Mouse (Mus musculus): ENCODE results near the gene Phf24. TPM values are rescaled to one million over a fixed set of nuclear protein-coding genes. Genes with fewer than 3 reads are reported as not detected.

Phf24 gene
- polyA plus RNA-seq (2017; shearing (Covaris generic)) = 0.12 TPM

DNA sequence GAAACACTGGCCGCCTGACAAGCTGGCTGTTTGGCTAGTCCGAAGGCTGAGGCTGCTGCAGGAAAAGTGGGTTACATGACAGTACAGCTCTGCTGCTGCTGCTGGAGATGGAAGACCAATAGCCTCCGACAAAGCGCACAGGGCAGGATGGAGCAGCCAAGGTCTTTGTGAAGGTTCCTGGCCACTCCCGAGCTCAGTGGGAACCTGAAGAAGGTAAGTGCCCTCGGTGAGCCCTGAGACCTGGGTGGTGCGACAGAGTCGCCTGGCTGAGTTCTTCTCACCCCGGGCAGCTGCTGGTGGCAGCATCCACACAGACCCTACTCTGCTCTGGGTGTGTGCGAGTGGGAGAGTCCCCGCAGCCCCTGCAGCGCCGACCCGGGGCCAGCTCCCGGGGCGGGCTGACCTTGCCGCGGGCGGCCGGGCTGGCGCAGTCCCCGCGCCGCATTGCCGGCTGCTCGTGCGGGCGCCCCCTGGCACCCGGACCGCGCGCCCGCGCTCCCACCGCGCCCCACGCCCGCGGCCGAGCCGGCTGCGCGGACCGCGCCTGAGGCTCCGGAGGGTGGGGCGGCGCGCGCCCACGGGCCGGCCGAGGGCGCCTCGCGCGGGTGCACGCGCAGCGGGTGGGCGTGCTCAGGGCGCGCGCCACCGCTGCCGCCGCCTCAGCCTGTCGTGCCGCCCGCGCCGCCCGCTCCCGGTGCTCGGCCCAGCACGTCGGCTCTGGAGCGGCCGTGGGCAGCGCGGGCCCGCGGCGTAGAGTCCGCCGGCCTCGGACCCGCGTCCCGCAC lies at the start of gene Phf24:
Phf24 (plus strand) TSS at position 44 of the 785 bp plus-strand sequence.

DNA sequence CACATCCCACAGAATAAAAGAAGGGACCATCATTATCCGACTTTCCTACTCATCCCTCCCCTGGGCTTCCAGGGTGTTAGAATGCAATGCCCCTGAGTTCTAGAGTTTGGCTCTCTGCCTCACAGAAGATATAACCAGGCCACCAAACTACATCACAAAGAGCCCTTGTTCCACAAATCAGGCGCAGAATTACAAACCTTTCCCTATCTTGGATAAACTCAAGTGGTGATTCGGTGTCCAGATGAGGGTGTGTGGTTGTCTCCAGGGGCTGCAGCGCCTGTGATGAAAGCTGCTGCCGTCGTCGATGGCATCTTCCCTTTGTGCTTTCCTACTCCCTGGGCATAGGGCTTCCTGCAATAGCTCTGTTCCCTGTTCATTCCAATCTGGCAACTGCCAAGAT lies 42.3 kb upstream of the Phf24 start, which contains the start of gene Fam205c:
Fam205c (minus strand) TSS at position 101 of the 400 bp plus-strand sequence.

DNA sequence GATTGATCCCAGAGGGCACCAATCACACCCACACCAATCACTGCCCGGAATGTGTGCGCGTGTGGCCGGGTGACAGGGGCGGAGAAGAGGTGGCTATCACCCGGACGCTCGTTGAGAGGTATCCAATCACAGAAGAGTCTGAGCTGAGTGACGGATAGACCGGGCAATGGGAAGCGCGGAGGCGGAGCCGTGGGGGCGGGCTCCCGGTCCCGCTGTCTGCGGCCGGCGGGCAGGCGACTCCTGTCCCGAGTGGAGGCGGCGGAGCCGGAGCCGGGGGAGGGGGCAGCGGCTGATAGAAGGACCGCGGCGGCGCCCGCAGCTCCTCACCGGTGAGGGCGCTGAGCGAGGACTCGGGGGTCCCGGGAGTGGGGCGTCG lies 33.2 kb downstream of the Phf24 start, which contains the start of gene Dnajb5:
Dnajb5 (plus strand) TSS at position 139 of the 376 bp plus-strand sequence.

DNA sequence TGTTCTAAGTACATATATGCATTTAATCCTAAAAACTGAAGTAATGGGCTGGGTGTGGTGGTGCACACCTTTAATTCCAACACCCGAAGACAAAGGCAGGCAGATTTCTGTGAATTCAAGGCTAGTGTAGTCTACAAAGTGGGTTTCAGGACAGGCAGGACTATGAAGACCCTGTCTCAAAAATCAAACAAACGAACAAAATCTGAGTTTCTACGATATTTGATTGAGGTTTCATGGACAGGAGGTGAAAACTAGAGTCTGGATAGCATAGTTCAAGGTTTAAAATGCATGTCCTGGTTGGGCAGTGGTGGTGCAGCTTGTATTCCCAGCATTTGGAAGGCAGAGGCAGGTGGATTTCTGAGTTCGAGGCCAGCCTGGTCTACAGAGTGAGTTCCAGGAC lies 52.8 kb downstream of the Phf24 start, which contains the start of gene 1700022I11Rik:
1700022I11Rik (plus strand) TSS at position 301 of the 400 bp plus-strand sequence.

Other genes with a start within 250 kb of the Phf24 start
- gene 4930578G10Rik, start 181.1 kb upstream of the Phf24 start, polyA plus RNA-seq (2017; shearing (Covaris generic)) = not detected
- gene Ccl19, start 160.1 kb upstream of the Phf24 start, polyA plus RNA-seq (2017; shearing (Covaris generic)) = not detected
- gene Ccl21a, start 142.7 kb upstream of the Phf24 start, polyA plus RNA-seq (2017; shearing (Covaris generic)) = not detected
- not detected for gene Fam205a1, start 62.8 kb upstream of the Phf24 start, polyA plus RNA-seq (2017; shearing (Covaris generic))
- not detected for gene Gm12394, start 59.9 kb upstream of the Phf24 start, polyA plus RNA-seq (2017; shearing (Covaris generic))
- gene Fam205c, start 42.4 kb upstream of the Phf24 start, polyA plus RNA-seq (2017; shearing (Covaris generic)) = not detected
- 12.0 TPM for gene Dnajb5, start 33.2 kb downstream of the Phf24 start, polyA plus RNA-seq (2017; shearing (Covaris generic))
- not detected for gene 1700022I11Rik, start 52.9 kb downstream of the Phf24 start, polyA plus RNA-seq (2017; shearing (Covaris generic))
- gene Vcp, start 83.8 kb downstream of the Phf24 start, polyA plus RNA-seq (2017; shearing (Covaris generic)) = 405 TPM
- gene Fancg, start 93.8 kb downstream of the Phf24 start, polyA plus RNA-seq (2017; shearing (Covaris generic)) = 28.8 TPM
- 47.4 TPM for gene Pigo, start 109.2 kb downstream of the Phf24 start, polyA plus RNA-seq (2017; shearing (Covaris generic))
- gene Stoml2, start 115.0 kb downstream of the Phf24 start, polyA plus RNA-seq (2017; shearing (Covaris generic)) = 148 TPM
- 10.7 TPM for gene Fam214b, start 129.6 kb downstream of the Phf24 start, polyA plus RNA-seq (2017; shearing (Covaris generic))
- gene Unc13b, start 142.3 kb downstream of the Phf24 start, polyA plus RNA-seq (2017; shearing (Covaris generic)) = 0.22 TPM